Comparison of ENCODE assay signal across 27 mouse cellular contexts in the genomic region with DNA sequence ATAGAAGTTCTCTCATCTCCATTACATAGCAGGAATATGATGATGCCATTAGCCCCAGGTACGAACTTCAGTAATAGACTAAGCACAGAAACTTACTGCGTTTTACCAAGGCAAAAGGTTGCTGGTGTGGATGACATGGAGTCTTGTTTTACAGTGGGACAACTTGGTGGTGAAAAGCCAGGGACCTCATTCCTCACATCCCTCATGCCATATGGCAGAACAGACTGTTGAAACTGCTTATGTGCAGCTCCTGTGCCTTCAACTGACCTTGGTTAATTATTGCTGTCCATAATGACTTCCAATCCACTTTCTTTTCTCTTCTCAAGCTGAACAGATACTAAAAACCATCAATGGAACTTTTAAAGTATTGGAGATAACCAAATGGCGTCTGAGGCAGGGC.
DNase-seq lines count a peak whose midpoint lies in the region; ATAC-seq and TF ChIP-seq lines count a peak whose summit lies in the region.
"Had no signal": no experiment of that assay in that cellular context is flagged by ENCODE, and none has a peak within 500 bp of the region (broad histone marks: within the 10 kb centered on the region; RNA-seq: fewer than 3 reads in every experiment).

No protein-coding gene starts in this region.

- no peak for DNase-seq in cerebellum, postnatal 4 days (ENCODE audit: low spot score in 2 of 2)
- no peak for DNase-seq in layer of hippocampus, adult 2 months (ENCODE audit: low spot score in 2 of 2)
- no peak for DNase-seq in layer of hippocampus, adult 18-20 months (ENCODE audit: low spot score in 2 of 2)
- peak; percentile 87 for DNase-seq in cerebellum, adult 9-10 months
- DNase-seq in cerebellum, postnatal 25 days, result peak; percentile 63 to 64
- no peak for DNase-seq in heart, adult 9 months (ENCODE audit: low spot score in 2 of 2)
- DNase-seq in lung, postnatal 4 days, result no peak
- DNase-seq: adrenal gland, adult 8-10 months; adrenal gland, postnatal 25 days; embryo, embryonic 11 days; gastrocnemius, postnatal 25 days; heart, adult 18-20 months; heart, postnatal 14 days; heart, postnatal 4 days; kidney, adult 11 months had no signal

- H3K27ac ChIP-seq in layer of hippocampus, adult 2 months, result peak overlapping the region; percentile 5; the same call in 1 of the 2 replicates
- H3K27ac ChIP-seq: embryonic facial prominence, embryonic 10.5 days; embryonic facial prominence, embryonic 13.5 days; forebrain, embryonic 12.5 days; forebrain, embryonic 15.5 days; heart, embryonic 10.5 days; heart, embryonic 13.5 days; hindbrain, embryonic 14.5 days; hindbrain, postnatal 0 days had no signal

- peak; percentile 38; the same call in 1 of the 2 replicates for ATAC-seq in cerebellum, adult (ENCODE audit: insufficient number of reproducible peaks, low FRiP score, low TSS enrichment)
- ATAC-seq: activated CD4-positive, CD25-positive, alpha-beta regulatory T cell, adult 4 months; forebrain, embryonic 15.5 days; hindbrain, postnatal 0 days; inflammation-experienced regulatory T-cells, adult 6 months had no signal

- TF ChIP-seq CTCF in layer of hippocampus, adult 2 months (conservative IDR thresholded peaks at IDR 0.05), result no peak

- H3K4me3 ChIP-seq in layer of hippocampus, adult 2 months, result no peak overlapping the region
- H3K4me3 ChIP-seq: embryonic facial prominence, embryonic 10.5 days; embryonic facial prominence, embryonic 13.5 days; erythroblast, embryonic 14.5 days; forebrain, embryonic 12.5 days; forebrain, embryonic 15.5 days; heart, embryonic 10.5 days; heart, embryonic 13.5 days had no signal

Comparison
In these comparisons a context has a peak if more than half of its experiments do, and no peak if none do; other contexts are left out.
1. DNase-seq: peak in cerebellum, adult 9-10 months (single experiment) and cerebellum, postnatal 25 days (2 of 2); none in cerebellum, postnatal 4 days (0 of 2), layer of hippocampus, adult 2 months (0 of 2), layer of hippocampus, adult 18-20 months (0 of 2), heart, adult 9 months (0 of 2) and lung, postnatal 4 days (0 of 2).